Mouse (Mus musculus) kidney, postnatal 10 days (tissue): Measurements from ENCODE around the gene Cobll1.
A peak's percentile ranks its signal among the peaks of the same experiment; 100 is the strongest.

ENCODE experiments used
- DNase-seq: peaks from one replicate; pipeline ENCODE4 v3.0.0; 2021; ENCODE audit warnings: mixed read lengths

Cobll1 gene

DNA sequence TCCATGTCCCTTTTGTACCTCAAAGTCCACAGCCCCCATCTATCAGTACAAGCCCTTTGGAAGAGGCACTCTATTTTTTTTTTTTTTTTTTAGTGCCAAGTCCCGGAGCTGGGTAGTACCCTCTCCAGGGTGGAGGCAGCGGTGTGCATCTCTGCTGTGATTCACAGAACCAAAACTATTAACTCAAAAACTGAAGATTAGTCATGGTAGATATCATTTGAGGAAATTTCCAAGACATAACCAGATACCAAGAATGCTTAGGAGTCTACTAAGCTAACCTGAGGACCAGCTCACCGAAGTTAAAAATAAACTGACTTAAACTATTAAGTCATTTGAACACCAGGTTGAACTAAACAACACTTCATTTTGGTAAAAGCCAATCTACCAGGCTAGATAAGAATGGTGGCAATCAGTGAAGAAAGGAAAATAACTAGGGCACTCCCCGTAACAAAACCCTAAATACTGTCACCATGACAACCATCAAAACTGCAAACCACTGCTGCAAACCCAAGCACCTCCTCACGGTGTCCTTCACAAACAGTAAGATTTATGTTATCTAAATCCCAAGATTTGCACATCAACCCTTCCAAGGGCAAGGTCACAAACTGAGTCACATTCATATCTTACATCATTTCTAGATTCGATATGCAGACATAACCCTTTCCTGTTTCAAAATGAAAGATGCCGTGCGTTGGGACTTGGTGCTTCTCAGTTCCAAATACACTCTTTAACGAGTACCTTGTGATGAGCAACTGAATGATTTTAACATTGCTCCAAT lies 43.8 kb downstream of the Cobll1 start:
- no peak for DNase-seq

DNA sequence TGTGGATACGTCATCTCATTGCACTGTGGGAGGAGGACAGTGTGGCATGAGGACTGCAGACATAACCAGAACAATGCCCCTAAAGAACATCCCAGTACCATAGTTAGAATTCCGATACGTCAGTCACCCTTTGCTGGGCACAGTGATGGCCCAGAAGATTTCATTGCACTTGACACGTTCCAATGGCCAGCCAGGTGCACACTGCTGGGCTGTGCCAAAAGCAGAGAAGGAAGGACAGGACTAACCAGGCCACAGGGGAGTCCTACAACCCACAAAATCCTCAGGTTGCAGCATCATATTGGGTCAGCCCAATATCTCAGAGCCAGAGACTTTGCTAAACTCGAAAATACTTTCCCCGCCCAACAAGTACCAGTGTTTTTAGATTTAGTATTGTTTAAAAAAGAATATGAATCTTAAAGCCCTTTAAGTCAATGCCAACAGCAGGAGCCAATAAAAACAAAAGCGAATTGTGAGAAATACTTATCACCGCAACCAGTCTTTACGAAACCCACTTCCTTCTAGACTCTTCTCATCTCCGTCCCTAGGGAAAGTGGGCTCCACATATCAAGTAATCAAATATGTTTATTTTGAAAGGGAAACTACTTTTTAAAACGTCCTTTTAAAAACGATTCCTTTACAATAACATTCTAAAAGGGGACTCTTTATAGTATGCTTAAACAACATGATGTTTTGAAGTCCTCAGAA lies 46.0 kb downstream of the Cobll1 start:
- DNase-seq, result no peak

DNA sequence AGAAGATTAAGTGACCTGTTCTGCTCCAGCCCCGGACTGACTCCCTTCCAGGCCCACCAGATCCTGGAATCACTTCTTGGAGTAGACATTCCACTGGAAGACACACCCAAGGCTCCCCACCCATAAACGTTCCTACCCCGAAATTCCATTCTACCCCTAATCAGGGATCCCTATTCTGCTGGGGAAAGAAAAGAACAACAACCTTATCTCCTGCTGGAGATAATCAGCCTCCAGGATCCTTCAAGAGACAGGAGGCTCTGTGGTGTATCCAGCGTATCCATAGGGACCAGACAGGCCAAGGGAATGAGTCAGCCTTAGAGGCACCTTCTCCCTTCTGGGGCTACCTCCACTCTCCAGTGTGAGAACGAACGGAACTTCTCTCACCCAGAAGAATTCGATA lies 47.8 kb downstream of the Cobll1 start:
- DNase-seq, result no peak

DNA sequence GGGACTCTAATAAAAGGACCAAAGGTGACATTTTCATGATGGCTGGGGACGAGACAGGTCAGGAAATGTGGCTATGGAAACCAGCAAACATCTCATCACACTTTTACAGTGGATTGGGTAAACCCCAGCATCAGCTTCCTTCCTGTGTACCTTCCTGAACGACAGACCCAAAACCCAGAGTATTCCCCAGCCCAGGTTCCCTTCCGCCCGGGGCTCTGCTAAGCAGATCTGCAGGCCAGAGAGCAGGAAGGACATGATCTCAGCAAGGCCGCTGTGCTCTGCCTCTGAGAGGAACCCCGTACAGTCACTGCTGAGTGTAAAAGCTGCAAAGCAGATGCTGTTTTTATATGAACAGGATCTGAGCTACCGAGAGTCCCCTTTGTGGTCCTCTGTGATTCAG lies 49.9 kb downstream of the Cobll1 start:
- DNase-seq, result peak; percentile 62

DNA sequence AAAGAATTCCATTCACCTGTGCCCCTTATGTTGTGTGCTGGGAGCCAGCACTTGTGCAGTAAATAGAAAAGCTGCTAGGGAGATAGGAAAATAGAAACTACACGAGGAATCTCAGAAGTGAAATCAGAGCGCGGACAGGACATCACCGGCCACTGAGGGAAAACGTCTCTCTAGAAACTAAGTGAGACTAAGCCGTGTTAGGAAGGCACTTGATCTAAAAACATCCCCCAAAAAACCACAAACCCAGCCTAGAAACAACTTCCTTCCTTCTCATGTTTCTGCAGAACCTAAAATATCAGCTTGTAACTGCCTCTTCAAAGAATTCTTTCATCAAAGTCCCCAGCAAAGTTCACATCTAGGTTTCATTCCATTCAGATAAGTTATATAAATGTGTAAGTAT lies 50.6 kb downstream of the Cobll1 start:
- no peak for DNase-seq

DNA sequence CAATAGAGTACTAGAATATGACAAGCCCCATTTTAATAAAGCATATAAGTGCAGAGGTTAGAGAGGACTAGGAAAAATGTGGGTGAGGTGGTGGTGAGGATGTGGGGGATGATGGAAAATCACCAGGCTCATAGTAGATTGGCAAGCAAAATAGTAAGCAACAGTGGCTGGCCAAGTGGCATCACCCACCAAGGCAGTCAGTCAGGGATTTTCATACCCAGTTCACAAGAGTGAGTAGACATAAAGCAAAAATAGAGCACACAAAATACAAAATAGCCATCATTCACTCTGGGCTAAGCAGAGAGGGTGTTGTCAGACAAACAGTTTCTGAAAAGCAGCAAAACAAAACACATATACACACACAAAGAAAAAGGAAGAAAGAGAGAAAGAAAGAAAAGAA lies 51.6 kb downstream of the Cobll1 start:
- no peak for DNase-seq

DNA sequence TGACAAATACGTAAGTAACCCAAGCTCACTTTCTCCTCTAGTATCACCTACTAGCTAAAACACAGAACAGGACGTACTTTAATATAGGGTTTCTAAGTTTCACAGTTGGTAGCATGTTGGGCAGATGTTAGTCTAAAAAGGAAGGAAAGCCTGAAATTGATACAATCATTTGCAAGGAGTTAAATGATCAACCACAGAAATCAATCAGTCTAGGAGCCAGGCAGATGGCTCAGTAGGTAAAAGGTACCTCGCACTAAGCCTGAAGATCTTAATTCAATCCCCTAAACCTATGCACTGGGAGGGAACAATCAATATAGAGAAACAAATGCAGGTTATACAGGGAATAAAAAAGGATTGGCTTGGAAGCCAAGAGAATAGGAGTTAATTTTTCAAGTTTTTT lies 52.0 kb downstream of the Cobll1 start:
- no peak for DNase-seq

DNA sequence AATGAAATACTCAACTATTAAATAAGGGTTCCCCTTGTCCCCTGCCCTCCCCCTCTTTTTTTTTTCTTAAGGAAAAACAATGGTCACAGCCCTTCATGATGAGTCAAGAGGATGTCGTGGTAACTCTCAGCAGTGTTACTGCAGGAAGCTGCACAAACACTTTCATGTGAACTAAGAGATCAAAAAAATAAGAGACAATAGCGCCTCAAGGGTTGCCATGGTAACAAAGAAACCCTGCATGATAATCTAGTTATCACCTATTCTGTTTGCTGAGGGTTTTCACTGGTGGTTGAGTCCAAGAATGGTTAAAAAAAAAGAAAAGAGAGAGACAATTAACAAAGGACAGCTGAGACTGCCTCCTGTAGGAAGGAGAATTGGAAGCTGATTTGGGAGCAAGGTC lies 56.5 kb downstream of the Cobll1 start:
- DNase-seq, result no peak

DNA sequence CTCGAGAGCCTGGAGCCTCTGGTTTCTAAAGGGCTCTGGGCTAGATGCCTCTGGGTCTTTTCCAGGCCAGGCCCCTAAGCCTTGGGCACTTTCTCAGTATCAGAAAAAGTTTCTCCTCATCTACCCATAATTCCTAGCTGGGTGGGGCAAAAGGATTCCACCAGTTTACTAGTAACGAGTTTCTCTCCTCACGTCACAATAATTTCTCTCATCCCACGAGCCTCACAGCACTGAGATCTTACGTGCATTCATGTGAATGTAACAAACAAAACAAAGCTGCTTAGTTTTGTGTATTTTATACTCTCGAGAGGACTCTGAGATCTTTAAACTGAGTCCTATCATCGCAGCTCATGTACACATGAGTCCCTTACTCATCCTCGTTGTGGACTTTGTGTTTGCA lies 57.5 kb downstream of the Cobll1 start:
- DNase-seq, result no peak

DNA sequence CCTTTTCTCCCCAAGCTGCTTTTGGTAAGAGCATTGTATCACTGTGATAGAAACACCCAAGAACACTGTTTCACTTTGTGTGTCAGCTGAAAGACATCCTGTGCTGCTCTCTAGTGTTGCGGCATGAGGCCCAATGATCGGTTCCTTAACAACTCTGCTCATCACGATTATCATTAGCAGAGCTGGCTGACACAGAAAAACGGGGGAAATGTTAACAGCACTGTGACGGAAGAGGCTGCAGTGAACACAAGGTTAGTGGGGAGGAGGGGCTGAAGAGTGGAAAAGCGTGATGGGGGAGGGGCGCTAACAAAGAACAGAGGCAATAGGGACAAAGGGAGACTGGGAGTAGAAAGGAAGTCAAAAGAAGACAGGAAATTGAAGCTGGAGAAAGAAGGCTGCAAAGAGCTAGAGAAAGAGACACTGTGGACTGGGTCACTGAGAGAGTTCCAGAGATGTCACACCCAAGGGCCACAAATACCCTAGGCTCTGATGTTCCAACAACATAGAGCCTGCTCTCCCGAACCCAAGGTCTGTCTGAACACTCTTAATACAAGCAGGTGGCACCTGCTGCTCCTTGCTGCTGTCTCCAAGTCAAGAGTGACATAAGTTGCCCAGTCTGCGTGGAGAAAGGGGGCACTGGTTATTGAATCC lies 58.0 kb downstream of the Cobll1 start:
- DNase-seq, result no peak

DNA sequence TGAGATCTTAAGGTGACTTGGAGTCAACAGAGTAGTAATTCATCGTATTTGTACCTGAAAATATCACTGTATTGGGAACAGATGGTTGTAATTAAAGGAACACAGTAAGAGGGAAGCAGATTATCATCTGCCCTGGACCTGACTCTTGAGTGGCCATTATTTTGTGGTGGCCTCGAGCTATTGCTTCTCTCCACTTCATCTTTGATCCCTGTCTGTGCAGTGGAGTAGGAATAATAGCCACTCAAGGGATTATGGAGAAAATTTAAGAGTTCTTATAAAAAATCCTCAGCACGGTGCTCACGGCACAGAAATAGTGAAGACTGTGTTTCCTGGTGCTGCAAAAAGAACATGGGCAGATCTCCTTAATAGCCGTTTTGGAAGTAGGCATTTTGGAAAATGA lies 63.6 kb downstream of the Cobll1 start:
- no peak for DNase-seq

DNA sequence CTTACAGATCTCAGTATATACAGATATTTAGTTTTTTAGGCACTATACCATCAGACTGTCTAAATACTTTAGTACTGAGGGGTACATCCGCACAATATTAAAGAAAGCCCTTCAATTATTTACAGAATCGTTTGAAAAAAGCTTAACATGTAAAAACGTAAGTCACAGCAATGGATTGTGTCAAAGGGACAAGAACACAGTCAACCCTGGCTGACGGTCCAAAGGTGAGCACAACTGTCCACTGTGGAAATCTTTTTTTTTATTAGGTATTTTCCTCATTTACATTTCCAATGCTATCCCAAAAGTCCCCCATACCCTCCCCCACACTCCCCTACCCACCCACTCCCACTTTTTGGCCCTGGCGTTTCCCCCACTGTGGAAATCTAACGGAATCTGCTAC lies 67.1 kb downstream of the Cobll1 start:
- DNase-seq, result no peak

DNA sequence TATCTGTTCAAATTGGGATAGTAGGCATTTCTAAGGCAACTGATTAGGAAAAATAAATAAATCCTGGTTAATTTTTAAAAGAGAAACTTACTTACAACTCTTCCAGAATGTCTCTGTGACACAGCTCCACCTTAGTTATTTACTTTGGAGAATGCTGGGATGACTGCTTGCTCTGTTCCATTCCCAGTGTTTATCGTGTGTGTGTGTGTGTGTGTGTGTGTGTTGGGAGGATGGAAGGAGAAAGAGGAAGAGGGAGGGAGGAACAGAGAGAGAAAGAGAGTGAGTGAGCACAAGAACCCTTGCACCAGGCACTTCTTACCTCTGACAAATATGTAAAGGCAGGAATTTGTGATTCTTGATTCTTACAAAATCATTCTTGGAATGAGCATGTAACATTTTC lies 67.7 kb downstream of the Cobll1 start:
- peak; percentile 27 for DNase-seq

DNA sequence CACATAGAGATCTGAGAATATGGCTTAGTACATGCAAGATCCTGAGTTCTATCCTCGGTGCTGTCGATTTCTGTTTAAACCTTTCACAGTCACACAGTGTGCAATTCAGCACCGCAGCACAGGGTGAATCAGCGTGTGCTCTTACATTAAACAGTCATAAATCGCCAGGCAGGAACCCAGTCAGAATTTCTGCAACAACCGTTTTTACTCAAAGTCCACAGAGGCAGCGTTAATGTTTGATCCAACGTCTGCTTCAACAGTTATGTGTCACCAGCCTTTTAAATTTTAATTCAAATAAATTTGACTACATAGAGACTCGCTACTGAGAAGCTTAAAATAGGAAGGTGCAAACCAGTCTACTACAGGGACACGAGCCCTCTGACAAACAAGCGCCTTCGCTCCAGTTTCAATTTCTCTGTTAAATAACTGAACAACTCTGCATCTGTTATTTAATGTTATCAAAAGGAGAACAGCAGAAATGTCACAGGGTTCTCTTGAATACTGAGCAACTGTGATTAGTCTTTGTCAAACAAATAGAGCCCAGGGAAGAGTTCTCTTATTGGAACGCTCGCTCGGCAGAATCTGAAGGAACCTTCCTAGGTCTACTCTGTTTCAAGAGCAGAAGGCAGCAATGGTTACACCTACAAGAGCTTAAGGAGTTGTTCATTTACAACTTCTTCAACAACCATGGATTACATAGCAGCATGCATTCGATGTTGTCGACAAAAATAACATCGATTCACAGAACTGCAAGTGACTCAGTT lies 68.3 kb downstream of the Cobll1 start:
- DNase-seq, result peak; percentile 36

DNA sequence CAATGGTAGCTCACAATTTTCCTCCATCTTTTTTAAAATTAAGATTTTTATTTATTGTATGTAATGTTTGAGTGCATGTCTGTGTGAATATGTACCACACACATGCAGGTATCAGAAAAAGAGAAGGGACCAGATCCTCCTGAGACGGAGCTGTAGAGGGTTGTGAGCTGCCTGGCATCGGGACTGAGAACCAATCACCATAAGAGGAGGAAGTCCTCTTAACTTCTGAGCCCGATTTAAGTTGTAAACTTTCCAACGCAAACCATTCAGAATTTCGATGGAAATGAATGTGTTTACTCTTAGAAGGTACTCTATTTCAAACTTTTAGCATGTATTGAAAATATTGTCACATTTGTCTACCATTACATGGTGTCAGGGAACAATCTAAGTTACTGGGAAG lies 68.9 kb downstream of the Cobll1 start:
- no peak for DNase-seq

DNA sequence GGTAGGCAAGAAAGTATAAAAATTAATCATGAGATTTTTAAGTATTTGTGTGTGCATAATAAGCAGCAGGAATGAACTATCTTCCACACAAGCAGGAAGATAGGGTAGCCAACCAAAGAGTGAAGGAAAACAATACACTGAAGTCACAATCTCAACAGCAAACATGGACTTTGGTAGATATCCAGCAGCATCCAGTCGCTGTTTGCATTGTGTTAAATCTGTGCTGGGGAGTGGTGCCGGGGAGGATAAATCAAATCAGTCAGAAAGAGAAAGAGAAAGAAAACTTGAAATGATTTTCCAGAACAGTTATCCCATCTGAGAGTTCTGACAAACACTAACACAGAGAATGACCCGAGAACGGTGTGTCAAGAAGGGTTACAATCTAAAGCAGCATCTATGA lies 75.2 kb downstream of the Cobll1 start:
- DNase-seq, result no peak

DNA sequence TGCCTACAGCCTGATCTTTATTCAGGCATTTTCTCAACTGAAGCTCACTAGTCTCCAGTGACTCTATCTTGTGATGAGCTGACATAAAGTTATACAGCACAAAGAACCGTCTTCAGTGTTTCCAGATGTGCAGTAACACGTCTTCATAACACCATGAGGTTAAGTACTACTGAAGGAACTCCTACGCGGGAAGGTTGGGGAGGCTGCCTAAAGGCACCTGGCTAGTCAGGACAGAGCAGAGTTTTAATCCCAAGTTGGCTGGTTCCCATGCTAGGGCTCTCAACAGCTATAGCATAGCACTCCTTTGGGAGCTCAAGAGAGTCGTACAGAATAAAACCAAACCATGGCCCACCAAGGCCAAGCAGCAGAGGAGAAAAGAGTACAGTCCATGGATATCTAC lies 76.6 kb downstream of the Cobll1 start:
- DNase-seq, result no peak

DNA sequence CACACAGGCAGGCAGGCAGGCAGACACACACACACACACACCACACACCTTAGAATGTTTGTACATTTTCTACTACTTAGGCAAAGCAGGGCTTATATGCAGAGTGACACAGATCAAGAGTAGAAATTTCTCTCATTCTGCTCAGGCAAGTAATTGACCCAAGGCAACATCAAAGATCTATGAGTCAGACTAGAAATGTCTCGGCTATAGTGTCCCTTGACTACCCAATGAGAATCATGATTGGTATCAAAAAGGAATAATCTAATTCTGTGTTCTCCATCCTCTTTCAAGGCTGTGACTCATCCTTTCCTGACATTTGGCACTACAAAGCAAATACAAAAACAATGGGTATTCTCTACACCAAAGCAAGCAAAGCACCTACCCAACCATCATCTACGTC lies 77.5 kb downstream of the Cobll1 start:
- no peak for DNase-seq

DNA sequence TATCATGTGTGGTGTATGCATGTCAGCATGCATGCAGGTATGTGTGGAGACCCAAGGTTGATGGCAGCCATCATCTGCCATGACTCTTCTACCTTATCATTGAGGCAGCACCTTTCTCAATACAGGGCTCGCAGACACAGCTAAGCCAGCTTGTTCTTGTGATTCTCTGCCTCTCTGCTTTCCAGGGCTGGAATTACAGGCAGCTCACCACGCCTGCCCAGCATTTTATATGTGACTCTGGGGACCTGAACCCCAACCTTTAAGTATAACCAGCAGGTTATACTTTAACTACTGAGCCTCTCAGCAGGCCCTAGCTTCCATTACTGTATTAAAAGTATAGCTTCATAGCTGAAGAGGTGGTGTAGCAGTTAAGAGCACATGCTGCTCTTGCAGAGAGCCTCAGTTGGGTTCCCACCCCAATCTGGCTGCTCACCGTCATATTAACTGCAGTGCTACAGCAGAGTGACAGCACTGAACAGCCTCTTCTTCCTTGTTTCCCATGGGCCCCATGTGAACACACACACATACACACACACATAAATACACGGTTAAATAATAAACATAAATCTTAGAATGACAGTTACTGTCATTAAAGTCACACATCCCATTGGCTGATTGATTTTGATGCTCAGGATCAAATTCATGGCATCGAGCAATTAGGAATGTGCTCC lies 81.1 kb downstream of the Cobll1 start:
- no peak for DNase-seq

DNA sequence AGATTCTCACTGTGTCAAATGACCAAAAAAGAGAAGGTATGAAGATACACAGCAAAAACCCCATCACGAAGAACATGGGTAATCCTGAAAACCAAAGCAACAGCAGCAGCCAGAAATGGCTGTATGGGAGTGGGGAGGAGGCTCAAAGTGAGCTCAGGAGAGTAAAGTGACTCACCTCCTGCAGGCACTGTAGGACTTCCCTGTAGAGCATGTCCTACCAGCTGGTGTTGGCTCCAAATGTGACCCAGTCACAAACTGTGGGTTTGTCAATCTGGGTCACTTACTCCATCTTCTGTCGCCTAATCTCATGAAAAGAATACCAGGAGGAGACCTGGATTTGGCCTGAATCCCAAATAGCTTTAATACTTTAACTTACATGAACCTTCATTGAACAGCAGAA lies 81.9 kb downstream of the Cobll1 start:
- no peak for DNase-seq

DNA sequence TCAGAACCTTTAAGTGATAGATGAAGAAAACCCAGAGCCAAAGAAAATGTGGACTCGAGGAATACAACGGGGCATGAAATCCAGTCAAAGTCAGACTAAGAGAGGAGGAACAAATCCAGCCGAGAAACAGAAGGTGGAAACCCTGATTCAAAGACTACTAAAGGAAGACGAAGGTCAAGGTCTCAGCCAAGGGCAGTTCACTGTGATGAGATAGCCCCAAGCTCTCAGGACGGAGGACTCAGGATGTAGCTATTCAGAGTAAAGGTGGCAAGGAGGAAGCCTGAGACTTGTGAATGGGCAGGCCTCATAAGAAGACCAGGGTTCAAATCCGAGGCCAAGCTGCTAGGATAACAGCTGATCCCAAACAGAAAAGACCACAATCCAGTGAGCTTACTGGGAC lies 90.3 kb downstream of the Cobll1 start:
- DNase-seq, result no peak

DNA sequence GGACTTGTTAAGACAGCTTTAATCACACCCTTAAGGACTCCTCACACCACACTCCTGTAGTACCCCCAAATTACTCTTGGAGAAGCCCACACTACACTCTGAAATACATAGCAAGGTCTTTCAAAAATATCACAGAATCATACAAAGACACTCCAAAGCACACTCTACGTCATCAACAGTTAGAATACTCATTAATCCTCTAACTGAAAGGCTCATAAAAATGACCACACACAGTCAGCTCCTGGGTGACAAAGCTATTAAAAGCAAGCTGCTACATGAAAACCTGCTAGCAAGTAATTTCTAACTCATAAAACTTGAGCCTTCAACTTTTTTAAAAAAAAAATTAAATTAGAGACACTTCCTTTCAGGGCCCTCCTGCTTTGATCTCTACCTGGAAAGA lies 91.8 kb downstream of the Cobll1 start:
- DNase-seq, result no peak
